Mouse (Mus musculus): ENCODE measurements around the gene Gipc1. TPM values are rescaled to one million over a fixed set of nuclear protein-coding genes. Genes with fewer than 3 reads are reported as not detected.

The Gipc1 gene
- polyA plus RNA-seq, 1 experiment, result 58.6 TPM

GRCm38 (mm10) chr8:83618566-83618965 lies 33.9 kb upstream of the Gipc1 start:
- Histone ChIP-seq H3K4me1 (ENCODE audit: control insufficient read depth, insufficient read depth, low read length) (peaks cover 2% of the 10 kb centered on the region; the same call in 1 of the 2 replicates), H3K4me3 (replicated peaks; ENCODE audit: extremely low read depth, low read depth, low read length) (no peak overlapping the region)
- WGBS, result 95% methylated on average over 2 of the region's 2 CpGs
- TF ChIP-seq CTCF (IDR thresholded peaks at IDR 0.05; ENCODE audit: insufficient read depth, low read length), result no peak
- TF ChIP-seq POLR2A (IDR thresholded peaks at IDR 0.05; ENCODE audit: borderline replicate concordance, extremely low read depth, low read depth, low read length), result no peak
- no peak for DNase-seq

GRCm38 (mm10) chr8:83619568-83620285 lies 32.8 kb upstream of the Gipc1 start:
- DNase-seq, result no peak
- 72% methylated on average over 9 of the region's 9 CpGs for WGBS
- H3K4me3 ChIP-seq (replicated peaks; ENCODE audit: extremely low read depth, low read depth, low read length), result no peak overlapping the region
- TF ChIP-seq CTCF (IDR thresholded peaks at IDR 0.05; ENCODE audit: insufficient read depth, low read length) (no peak), POLR2A (IDR thresholded peaks at IDR 0.05; ENCODE audit: borderline replicate concordance, extremely low read depth, low read depth, low read length) (no peak)
- H3K4me1 ChIP-seq (ENCODE audit: control insufficient read depth, insufficient read depth, low read length), result peaks cover 2% of the 10 kb centered on the region; the same call in 1 of the 2 replicates

GRCm38 (mm10) chr8:83621691-83622388 lies 30.6 kb upstream of the Gipc1 start:
- Histone ChIP-seq H3K4me3 (replicated peaks; ENCODE audit: extremely low read depth, low read depth, low read length) (peak overlapping the region; percentile 60), H3K4me1 (ENCODE audit: control insufficient read depth, insufficient read depth, low read length) (peaks cover 2% of the 10 kb centered on the region; the same call in 1 of the 2 replicates)
- WGBS, result 49% methylated on average over 15 of the region's 15 CpGs
- DNase-seq, result no peak
- TF ChIP-seq CTCF (IDR thresholded peaks at IDR 0.05; ENCODE audit: insufficient read depth, low read length) (no peak), POLR2A (IDR thresholded peaks at IDR 0.05; ENCODE audit: borderline replicate concordance, extremely low read depth, low read depth, low read length) (0 out of 2 replicates have a peak, but pooled peaks have one; percentile 16)

GRCm38 (mm10) chr8:83622389-83622989 lies 30.0 kb upstream of the Gipc1 start:
- DNase-seq, result peak; percentile 85
- WGBS, result 8% methylated on average over 23 of the region's 23 CpGs

DNA sequence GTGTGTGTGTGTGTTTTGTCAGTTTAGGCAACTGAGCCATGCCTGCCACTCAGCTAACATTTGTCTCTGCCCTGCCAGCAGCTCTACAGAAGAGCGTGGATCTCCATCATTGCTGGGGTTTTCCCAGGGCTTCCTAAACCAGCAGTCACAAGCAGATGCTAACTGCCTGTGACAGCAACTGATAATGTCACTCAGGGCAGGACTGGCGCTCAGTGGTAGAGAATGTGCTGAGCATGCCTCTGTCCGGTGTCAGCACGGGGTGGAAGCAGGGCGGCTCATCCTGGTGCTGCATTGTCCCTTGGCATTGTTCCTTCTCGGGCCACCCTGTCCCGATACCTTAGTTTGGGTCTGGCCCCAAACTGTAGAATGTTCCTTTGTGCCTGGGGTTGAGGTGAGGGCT lies 28.9 kb upstream of the Gipc1 start:
- 80% methylated on average over 7 of the region's 7 CpGs for WGBS
- DNase-seq, result no peak
- Histone ChIP-seq H3K4me1 (ENCODE audit: control insufficient read depth, insufficient read depth, low read length) (peaks cover 2% of the 10 kb centered on the region; the same call in 1 of the 2 replicates), H3K4me3 (replicated peaks; ENCODE audit: extremely low read depth, low read depth, low read length) (no peak overlapping the region)
- TF ChIP-seq CTCF (IDR thresholded peaks at IDR 0.05; ENCODE audit: insufficient read depth, low read length), result no peak

More at GRCm38 (mm10) chr8:83622389-83622989, 30.0 kb upstream of the Gipc1 start:
- TF ChIP-seq POLR2A (IDR thresholded peaks at IDR 0.05; ENCODE audit: borderline replicate concordance, extremely low read depth, low read depth, low read length) (no peak), CTCF (IDR thresholded peaks at IDR 0.05; ENCODE audit: insufficient read depth, low read length) (peak; percentile 96)
- peaks cover 2% of the 10 kb centered on the region; the same call in 1 of the 2 replicates for H3K4me1 ChIP-seq (ENCODE audit: control insufficient read depth, insufficient read depth, low read length)
- H3K4me3 ChIP-seq (replicated peaks; ENCODE audit: extremely low read depth, low read depth, low read length), result peak overlapping the region; percentile 60

GRCm38 (mm10) chr8:83624739-83625138 lies 27.7 kb upstream of the Gipc1 start:
- WGBS, result 31% methylated on average over 3 of the region's 3 CpGs
- Histone ChIP-seq H3K4me1 (ENCODE audit: control insufficient read depth, insufficient read depth, low read length) (peaks cover 2% of the 10 kb centered on the region; the same call in 1 of the 2 replicates), H3K4me3 (replicated peaks; ENCODE audit: extremely low read depth, low read depth, low read length) (no peak overlapping the region)
- TF ChIP-seq POLR2A (IDR thresholded peaks at IDR 0.05; ENCODE audit: borderline replicate concordance, extremely low read depth, low read depth, low read length) (no peak), CTCF (IDR thresholded peaks at IDR 0.05; ENCODE audit: insufficient read depth, low read length) (peak; percentile 60)
- DNase-seq, result no peak

DNA sequence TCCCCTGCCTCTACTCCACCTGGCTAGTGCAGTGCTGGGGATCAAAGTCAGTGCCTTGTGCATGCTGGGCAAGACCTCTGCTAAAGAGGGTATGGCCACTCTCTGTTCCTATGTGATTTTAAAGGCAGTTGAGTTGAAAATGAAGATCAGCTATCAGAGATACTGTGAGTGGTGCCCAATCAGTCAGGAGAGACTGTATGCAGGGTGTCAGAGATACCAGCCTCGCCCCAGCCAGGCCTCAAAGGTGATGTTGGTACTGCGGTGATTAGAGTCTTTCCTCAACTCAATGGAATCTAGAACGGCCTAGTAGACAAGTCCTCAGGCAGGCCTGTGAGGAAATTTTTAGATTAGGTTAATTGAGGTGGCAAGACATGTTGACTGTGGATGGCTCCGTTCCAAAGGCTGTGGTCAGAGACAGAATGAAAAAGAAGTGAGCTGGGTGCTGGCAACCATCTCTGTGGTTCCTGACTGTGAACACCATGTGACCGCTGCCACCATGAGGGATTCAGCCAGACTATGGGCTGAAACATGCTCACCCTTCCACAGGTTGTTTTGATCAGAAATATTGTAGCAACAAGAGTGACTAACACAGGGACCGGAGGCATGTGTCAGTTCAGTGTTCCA lies 26.7 kb upstream of the Gipc1 start:
- DNase-seq, result no peak
- 79% methylated on average over 6 of the region's 6 CpGs for WGBS
- no peak overlapping the region for H3K4me3 ChIP-seq (replicated peaks; ENCODE audit: extremely low read depth, low read depth, low read length)
- TF ChIP-seq POLR2A (IDR thresholded peaks at IDR 0.05; ENCODE audit: borderline replicate concordance, extremely low read depth, low read depth, low read length) (no peak), CTCF (IDR thresholded peaks at IDR 0.05; ENCODE audit: insufficient read depth, low read length) (no peak)
- H3K4me1 ChIP-seq (ENCODE audit: control insufficient read depth, insufficient read depth, low read length), result peaks cover 2% of the 10 kb centered on the region; the same call in 1 of the 2 replicates

GRCm38 (mm10) chr8:83632083-83632707 lies 20.3 kb upstream of the Gipc1 start:
- no peak overlapping the region for H3K4me3 ChIP-seq (replicated peaks; ENCODE audit: extremely low read depth, low read depth, low read length)
- 75% methylated on average over 7 of the region's 7 CpGs for WGBS
- no peak for TF ChIP-seq CTCF (IDR thresholded peaks at IDR 0.05; ENCODE audit: insufficient read depth, low read length)
- no peak for TF ChIP-seq POLR2A (IDR thresholded peaks at IDR 0.05; ENCODE audit: borderline replicate concordance, extremely low read depth, low read depth, low read length)
- no peaks in the 10 kb centered on the region for H3K4me1 ChIP-seq (ENCODE audit: control insufficient read depth, insufficient read depth, low read length)
- DNase-seq, result no peak

- DNase-seq, result no peak
- Histone ChIP-seq H3K4me3 (replicated peaks; ENCODE audit: extremely low read depth, low read depth, low read length) (no peak overlapping the region), H3K4me1 (ENCODE audit: control insufficient read depth, insufficient read depth, low read length) (no peaks in the 10 kb centered on the region)
- WGBS, result 59% methylated on average over 4 of the region's 4 CpGs
- TF ChIP-seq POLR2A (IDR thresholded peaks at IDR 0.05; ENCODE audit: borderline replicate concordance, extremely low read depth, low read depth, low read length) (no peak), CTCF (IDR thresholded peaks at IDR 0.05; ENCODE audit: insufficient read depth, low read length) (no peak)
These were observed 13.6 kb upstream of the Gipc1 start for GRCm38 (mm10) chr8:83638856-83639255.

All from lung, adult 2 months (tissue).